Mouse (Mus musculus) MEL (cell line): ENCODE measurements around the gene Rftn2.

Experiments used
- CTCF ChIP-seq, 3 experiments: IDR thresholded peaks in 2 of 3; conservative IDR thresholded peaks in 1 of 3; 2 replicates each; pipeline ENCODE4 v1.5.1; 2011 to 2012; ENCODE audit warnings: low read length in 3 of 3, low read depth in 2 of 3, mild to moderate bottlenecking in 2 of 3, improper control_type of control experiment in 1 of 3, inconsistent platforms in 1 of 3, mixed read lengths in 1 of 3, moderate library complexity in 1 of 3; ENCODE audit not compliant: control insufficient read depth in 1 of 3, insufficient read depth in 1 of 3, poor library complexity in 1 of 3, severe bottlenecking in 1 of 3
- E2F4 ChIP-seq: IDR thresholded peaks from 2 replicates; pipeline ENCODE4 v1.6.1; 2011; ENCODE audit warnings: low read depth, low read length, improper control_type of control experiment, borderline replicate concordance
- HCFC1 ChIP-seq: IDR thresholded peaks from 2 replicates; pipeline ENCODE4 v1.6.1; 2012; ENCODE audit warnings: low read depth, mild to moderate bottlenecking, inconsistent platforms, low read length, improper control_type of control experiment, moderate library complexity
- MAFK ChIP-seq: IDR thresholded peaks from 2 replicates; pipeline ENCODE4 v1.6.1; 2011; ENCODE audit warnings: low read depth, mild to moderate bottlenecking, low read length, improper control_type of control experiment, borderline replicate concordance
- MXI1 ChIP-seq: IDR thresholded peaks from 2 replicates; pipeline ENCODE4 v1.6.1; 2011; ENCODE audit warnings: mild to moderate bottlenecking, low read depth, low read length, improper control_type of control experiment
- POLR2A ChIP-seq, 2 experiments: IDR thresholded peaks; 2 replicates each; pipeline ENCODE4 v1.6.1; 2011 to 2012; ENCODE audit warnings: low read length in 2 of 2, mild to moderate bottlenecking in 2 of 2, control low read depth in 1 of 2, improper control_type of control experiment in 1 of 2, low read depth in 1 of 2, moderate library complexity in 1 of 2; ENCODE audit not compliant: control insufficient read depth in 1 of 2, insufficient read depth in 1 of 2, poor library complexity in 1 of 2
- ZNF384 ChIP-seq: IDR thresholded peaks from 2 replicates; pipeline ENCODE4 v1.6.1; 2012; ENCODE audit warnings: low read depth, mild to moderate bottlenecking, inconsistent platforms, low read length, improper control_type of control experiment

DNA sequence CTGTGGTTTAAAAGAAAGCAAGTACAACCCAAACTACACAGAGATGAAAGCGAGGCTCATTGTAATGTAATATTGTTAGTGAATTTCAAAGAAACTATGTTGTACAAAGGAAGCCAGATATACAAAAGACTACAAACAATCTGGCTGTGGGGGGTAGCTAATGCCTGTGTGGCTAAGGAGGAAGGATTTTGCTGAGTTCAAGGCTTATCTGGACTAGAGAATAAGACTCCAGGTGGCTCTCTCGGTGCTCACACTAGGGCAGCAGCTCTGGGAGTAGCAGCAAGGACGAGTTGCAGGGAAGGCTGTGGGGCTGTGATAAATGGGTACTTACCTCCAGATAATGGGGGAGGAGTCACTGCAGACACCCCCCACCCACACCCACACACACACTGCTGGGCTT lies 27.9 kb downstream of the Rftn2 start:
- TF ChIP-seq CTCF (IDR thresholded peaks at IDR 0.05 in 2 of 3, conservative IDR thresholded peaks at IDR 0.05 in 1 of 3; ENCODE audit: control insufficient read depth in 1 of 3, insufficient read depth in 1 of 3, low read depth in 2 of 3, low read length in 3 of 3, poor library complexity in 1 of 3, severe bottlenecking in 1 of 3) = no peak
- TF ChIP-seq POLR2A (IDR thresholded peaks at IDR 0.05; ENCODE audit: control insufficient read depth in 1 of 2, insufficient read depth in 1 of 2, low read depth in 1 of 2, low read length in 2 of 2, poor library complexity in 1 of 2) = no peak
- no peak for TF ChIP-seq HCFC1
- TF ChIP-seq E2F4 = no peak
- no peak for TF ChIP-seq MAFK
- no peak for TF ChIP-seq MXI1
- TF ChIP-seq ZNF384 = no peak
